9 mouse cellular contexts compared by ENCODE assay signal in genomic region chr17:88062860-88063580, GRCm38 (mm10). TPM values are rescaled to one million over a fixed set of nuclear protein-coding genes. Genes with fewer than 3 reads are reported as not detected.
DNase-seq lines count a peak whose midpoint lies in the region; ATAC-seq and TF ChIP-seq lines count a peak whose summit lies in the region.
"Had no signal": no experiment of that assay in that cellular context is flagged by ENCODE, and none has a peak within 500 bp of the region (broad histone marks: within the 10 kb centered on the region; RNA-seq: fewer than 3 reads in every experiment).

No protein-coding gene starts in this region.

- H3K27ac ChIP-seq in left cerebral cortex, adult 2 months = no peak overlapping the region
- no peak overlapping the region for H3K27ac ChIP-seq in embryonic facial prominence, embryonic 13.5 days
- H3K27ac ChIP-seq in intestine, embryonic 15.5 days = no peak overlapping the region
- no peak overlapping the region for H3K27ac ChIP-seq in neural tube, embryonic 12.5 days

- H3K4me1 ChIP-seq in embryonic facial prominence, embryonic 13.5 days = peaks cover 20% of the 10 kb centered on the region
- 0 out of 2 replicates have a peak, but pooled peaks cover 2% of the 10 kb centered on the region for H3K4me1 ChIP-seq in intestine, embryonic 15.5 days (replicated peaks)
- peaks cover 14% of the 10 kb centered on the region for H3K4me1 ChIP-seq in neural tube, embryonic 12.5 days

- H3K27me3 ChIP-seq in embryonic facial prominence, embryonic 13.5 days = no peaks in the 10 kb centered on the region
- no peaks in the 10 kb centered on the region for H3K27me3 ChIP-seq in intestine, embryonic 15.5 days (replicated peaks)
- H3K27me3 ChIP-seq in neural tube, embryonic 12.5 days (replicated peaks) = no peaks in the 10 kb centered on the region

- H3K4me3 ChIP-seq in left cerebral cortex, adult 2 months = peak overlapping the region; percentile 93
- H3K4me3 ChIP-seq in embryonic facial prominence, embryonic 13.5 days = peak overlapping the region; percentile 95
- peak overlapping the region; percentile 99 for H3K4me3 ChIP-seq in intestine, embryonic 15.5 days (replicated peaks)
- peak overlapping the region; percentile 99 for H3K4me3 ChIP-seq in neural tube, embryonic 12.5 days

- ATAC-seq in embryonic facial prominence, embryonic 13.5 days (ENCODE audit: insufficient number of reproducible peaks, insufficient read depth, low FRiP score, low TSS enrichment, low read depth) = no peak
- ATAC-seq in intestine, embryonic 15.5 days = no peak
- no peak for ATAC-seq in neural tube, embryonic 12.5 days (ENCODE audit: low FRiP score, low read depth)

- H3K36me3 ChIP-seq in embryonic facial prominence, embryonic 13.5 days = no peaks in the 10 kb centered on the region
- no peaks in the 10 kb centered on the region for H3K36me3 ChIP-seq in intestine, embryonic 15.5 days
- no peaks in the 10 kb centered on the region; the same call in 1 of the 2 replicates for H3K36me3 ChIP-seq in neural tube, embryonic 12.5 days

- H3K4me2 ChIP-seq in embryonic facial prominence, embryonic 13.5 days = peak overlapping the region; percentile 71
- H3K4me2 ChIP-seq in intestine, embryonic 15.5 days (replicated peaks) = peak overlapping the region; percentile 69
- H3K4me2 ChIP-seq in neural tube, embryonic 12.5 days (replicated peaks) = peak overlapping the region; percentile 62

- H3K9me3 ChIP-seq in embryonic facial prominence, embryonic 13.5 days = no peaks in the 10 kb centered on the region
- no peaks in the 10 kb centered on the region for H3K9me3 ChIP-seq in intestine, embryonic 15.5 days
- no peaks in the 10 kb centered on the region for H3K9me3 ChIP-seq in neural tube, embryonic 12.5 days

- H3K9ac ChIP-seq in embryonic facial prominence, embryonic 13.5 days = peak overlapping the region; percentile 58; the same call in 1 of the 2 replicates
- no peak overlapping the region for H3K9ac ChIP-seq in intestine, embryonic 15.5 days
- H3K9ac ChIP-seq in neural tube, embryonic 12.5 days = peak overlapping the region; percentile 100

- DNase-seq in left cerebral cortex, adult 2 months (ENCODE audit: extremely low spot score in 1 of 2, low spot score in 2 of 2) = no peak
- DNase-seq in left cerebral cortex, adult 11 months (ENCODE audit: low spot score) = no peak
- DNase-seq in ovary, postnatal 14 days (ENCODE audit: low spot score) = no peak
- no peak for DNase-seq in thymus, postnatal 4 days
- DNase-seq in left cerebral cortex, postnatal 10 days (ENCODE audit: extremely low spot score in 1 of 2, low spot score in 2 of 2) = no peak
- DNase-seq: right cerebral cortex, postnatal 4 days had no signal

- TF ChIP-seq CTCF in left cerebral cortex, adult 2 months (IDR thresholded peaks at IDR 0.05) = no peak

- 11% methylated on average over 8 of the region's 8 CpGs for WGBS in embryonic facial prominence, embryonic 13.5 days
- WGBS in intestine, embryonic 15.5 days = 28% methylated on average over 8 of the region's 8 CpGs
- WGBS in neural tube, embryonic 12.5 days = 46% methylated on average over 8 of the region's 8 CpGs

- intact Hi-C loops in left cerebral cortex, adult 2 months (cut with DNase I) = loop anchor here (10.0 kb wide), 1 partner anchor 462 kb away; no protein-coding TSS in a partner anchor
- intact Hi-C loops in left cerebral cortex, postnatal 10 days (cut with DNase I) = no loop called here

RNA-seq across cellular contexts. Expression of gene Fbxo11, which starts 2.1 kb away (rescaled TPM):
- 100 to 1,000 TPM; 113 to 128 TPM for total RNA-seq in left cerebral cortex, adult 2 months (2021)
- 19.4 and 23.1 TPM in 2 replicates for polyA plus RNA-seq in embryonic facial prominence, embryonic 13.5 days (2015; fragmentation: Nextera tagmentation; extraction: Ambion mirVana)
- polyA plus RNA-seq in intestine, embryonic 15.5 days (2015; fragmentation: Nextera tagmentation; extraction: Ambion mirVana) = 12.3 and 12.9 TPM in 2 replicates
- polyA plus RNA-seq in neural tube, embryonic 12.5 days (2016; fragmentation: Nextera tagmentation; extraction: Ambion mirVana) = 38.0 and 40.3 TPM in 2 replicates
- total RNA-seq in left cerebral cortex, postnatal 10 days (2021) = 100 to 1,000 TPM; 109 to 111 TPM
